Mouse (Mus musculus) midbrain, embryonic 11.5 days (tissue): ENCODE measurements around the gene Zdhhc9. TPM values are rescaled to one million over a fixed set of nuclear protein-coding genes. Genes with fewer than 3 reads are reported as not detected.

Experiments used
- ATAC-seq: fragments of 200-750 bp; cut with Nextera tagmentation; 2 replicates; pipeline ENCODE4 v1.8.0; 2017; ENCODE audit warnings: moderate TSS enrichment, moderate library complexity; ENCODE audit not compliant: low FRiP score
- DNase-seq: peaks from one replicate; pipeline ENCODE4 v3.0.0; 2015; ENCODE audit warnings: low spot score; ENCODE audit errors: missing footprints
- H3K27ac ChIP-seq: fragments of 300-500 bp; sonication (generic); 2 replicates; pipeline ENCODE4 v1.5.1; 2014; ENCODE audit warnings: low read depth, low read length
- H3K27me3 ChIP-seq: fragments of 300-500 bp; sonication (generic); 2 replicates; pipeline ENCODE4 v1.6.1; 2014; ENCODE audit warnings: mild to moderate bottlenecking, low read length, moderate library complexity, mixed read lengths; ENCODE audit not compliant: control insufficient read depth, insufficient read depth
- H3K36me3 ChIP-seq: fragments of 300-500 bp; sonication (generic); 2 replicates; pipeline ENCODE4 v1.6.1; 2014; ENCODE audit warnings: mild to moderate bottlenecking, low read length, moderate library complexity, mixed read lengths; ENCODE audit not compliant: control insufficient read depth, insufficient read depth
- H3K4me1 ChIP-seq: fragments of 300-500 bp; sonication (generic); 2 replicates; pipeline ENCODE4 v1.6.1; 2014; ENCODE audit warnings: low read length; ENCODE audit not compliant: control insufficient read depth, insufficient read depth
- H3K4me2 ChIP-seq: fragments of 300-500 bp; sonication (generic); 2 replicates; pipeline ENCODE4 v1.6.1; 2014; ENCODE audit warnings: mild to moderate bottlenecking, moderate library complexity
- H3K4me3 ChIP-seq: fragments of 300-500 bp; sonication (generic); 2 replicates; pipeline ENCODE4 v1.5.1; 2014; ENCODE audit warnings: low read depth, low read length
- H3K9ac ChIP-seq: fragments of 300-500 bp; sonication (generic); 2 replicates; pipeline ENCODE4 v1.6.1; 2014; ENCODE audit warnings: low read length
- H3K9me3 ChIP-seq: fragments of 300-500 bp; sonication (generic); 2 replicates; pipeline ENCODE4 v1.6.1; 2016; ENCODE audit warnings: low read length; ENCODE audit not compliant: control insufficient read depth
- WGBS: fragments of 180-500 bp; shearing (Covaris S2); extraction: QIAGEN DNeasy Blood & Tissue Kit; methylation state at CpG from one replicate; pipeline ENCODE4 v1.1.7; 2014; 5-methylcytosine and 5-hydroxymethylcytosine counted together
- polyA plus RNA-seq: library from polyadenylated mRNA; unstranded; fragments of >200 nt; fragmentation: Nextera tagmentation; extraction: Ambion mirVana; gene quantifications from 2 replicates; pipeline ENCODE4 v1.2.1, GENCODE M21; 2014

Gene Zdhhc9
- polyA plus RNA-seq, 1 experiment from 2014 or later, result 3.6 TPM

GRCm38 (mm10) chrX:48207761-48208487 lies 754 bp downstream of the Zdhhc9 start:
- WGBS, result 13% methylated on average over 31 of the region's 36 CpGs
- DNase-seq (peak; percentile 83), ATAC-seq (peak; percentile 82)
- Histone ChIP-seq H3K9ac (peak overlapping the region; percentile 62), H3K27ac (no peak overlapping the region), H3K27me3 (no peaks in the 10 kb centered on the region), H3K36me3 (no peaks in the 10 kb centered on the region), H3K4me3 (peak overlapping the region; percentile 60), H3K9me3 (no peaks in the 10 kb centered on the region), H3K4me2 (peak overlapping the region; percentile 54), H3K4me1 (no peaks in the 10 kb centered on the region)

DNA sequence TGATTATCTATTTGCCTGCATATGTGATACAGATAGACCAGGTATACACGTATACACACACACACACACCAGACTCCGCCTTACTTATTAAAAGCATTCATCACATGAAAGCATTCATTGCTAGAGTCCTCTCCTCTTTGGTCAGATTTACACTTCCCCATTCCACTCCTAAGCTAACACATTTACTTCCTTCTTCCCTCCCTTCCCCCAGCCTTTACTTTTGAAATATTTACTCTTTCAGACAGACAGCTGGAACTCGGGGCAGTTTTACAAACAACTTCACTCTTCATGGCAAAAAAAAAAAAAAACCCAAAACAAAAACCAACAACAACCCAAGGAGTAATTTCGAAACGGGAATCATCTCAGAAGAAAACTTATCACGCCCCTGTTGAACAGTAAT lies 4.2 kb downstream of the Zdhhc9 start:
- Histone ChIP-seq H3K4me1 (no peaks in the 10 kb centered on the region), H3K4me2 (no peak overlapping the region), H3K36me3 (no peaks in the 10 kb centered on the region), H3K9me3 (no peaks in the 10 kb centered on the region), H3K27me3 (no peaks in the 10 kb centered on the region), H3K27ac (no peak overlapping the region), H3K4me3 (no peak overlapping the region), H3K9ac (no peak overlapping the region)
- ATAC-seq, result no peak
- no peak for DNase-seq
- 85% methylated on average over 6 of the region's 6 CpGs for WGBS

DNA sequence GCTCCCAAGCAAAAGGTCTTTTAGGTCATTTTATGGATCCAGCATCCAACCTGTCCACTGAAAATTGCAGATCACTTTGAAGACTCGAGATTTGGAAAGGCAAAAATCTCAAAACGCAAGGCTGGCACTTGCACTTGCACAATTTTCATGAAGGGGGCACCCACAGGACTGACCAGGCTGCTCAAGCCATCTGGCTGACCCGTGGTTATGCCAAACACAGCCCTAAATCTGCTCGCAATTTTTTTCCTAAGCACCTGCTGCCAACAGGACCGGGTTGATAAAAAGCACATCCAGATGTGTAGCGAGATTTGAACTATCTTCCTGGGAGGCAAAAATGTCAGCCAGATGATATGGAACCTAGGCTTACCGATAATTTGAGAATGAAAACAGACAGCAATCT lies 4.9 kb downstream of the Zdhhc9 start:
- DNase-seq (no peak), ATAC-seq (no peak)
- no peak overlapping the region for H3K9ac ChIP-seq
- no peak overlapping the region for H3K27ac ChIP-seq
- no peak overlapping the region for H3K4me2 ChIP-seq
- H3K27me3 ChIP-seq, result no peaks in the 10 kb centered on the region
- H3K9me3 ChIP-seq, result no peaks in the 10 kb centered on the region
- H3K4me3 ChIP-seq, result no peak overlapping the region
- WGBS, result 82% methylated on average over 7 of the region's 7 CpGs
- H3K4me1 ChIP-seq, result no peaks in the 10 kb centered on the region
- no peaks in the 10 kb centered on the region for H3K36me3 ChIP-seq

DNA sequence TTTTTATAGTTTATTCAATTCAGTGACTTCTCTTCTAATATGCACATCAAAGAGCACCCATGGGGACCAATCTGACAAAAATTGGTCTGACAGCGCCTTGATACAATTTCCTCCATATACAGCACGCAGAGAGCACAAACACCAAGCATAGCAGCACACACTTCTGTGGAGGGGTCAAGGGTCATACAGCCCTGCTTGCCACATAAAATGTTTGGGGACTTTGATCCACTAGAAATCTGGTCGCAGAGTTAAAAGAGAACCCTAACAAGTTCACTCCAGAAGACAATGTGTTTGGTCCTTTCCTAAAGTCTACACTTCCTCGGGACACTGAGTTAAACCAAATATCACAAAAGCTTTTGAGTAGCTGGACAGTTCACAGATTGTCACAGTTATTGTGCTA lies 5.7 kb downstream of the Zdhhc9 start:
- DNase-seq (no peak), ATAC-seq (no peak)
- Histone ChIP-seq H3K4me1 (no peaks in the 10 kb centered on the region), H3K27ac (no peak overlapping the region), H3K9me3 (no peaks in the 10 kb centered on the region), H3K4me2 (no peak overlapping the region), H3K9ac (no peak overlapping the region), H3K36me3 (no peaks in the 10 kb centered on the region), H3K4me3 (no peak overlapping the region), H3K27me3 (no peaks in the 10 kb centered on the region)
- WGBS, result 80% methylated on average over 4 of the region's 4 CpGs

- WGBS, result 92% methylated on average over 7 of the region's 7 CpGs
- DNase-seq, result no peak
- no peaks in the 10 kb centered on the region for H3K27me3 ChIP-seq
- H3K9ac ChIP-seq, result no peak overlapping the region
- no peak for ATAC-seq
- no peaks in the 10 kb centered on the region for H3K4me1 ChIP-seq
- no peaks in the 10 kb centered on the region for H3K9me3 ChIP-seq
- no peaks in the 10 kb centered on the region for H3K36me3 ChIP-seq
- H3K4me2 ChIP-seq, result no peak overlapping the region
- H3K27ac ChIP-seq, result no peak overlapping the region
- H3K4me3 ChIP-seq, result no peak overlapping the region
Measured at GRCm38 (mm10) chrX:48202436-48202835, 6.2 kb downstream of the Zdhhc9 start.

DNA sequence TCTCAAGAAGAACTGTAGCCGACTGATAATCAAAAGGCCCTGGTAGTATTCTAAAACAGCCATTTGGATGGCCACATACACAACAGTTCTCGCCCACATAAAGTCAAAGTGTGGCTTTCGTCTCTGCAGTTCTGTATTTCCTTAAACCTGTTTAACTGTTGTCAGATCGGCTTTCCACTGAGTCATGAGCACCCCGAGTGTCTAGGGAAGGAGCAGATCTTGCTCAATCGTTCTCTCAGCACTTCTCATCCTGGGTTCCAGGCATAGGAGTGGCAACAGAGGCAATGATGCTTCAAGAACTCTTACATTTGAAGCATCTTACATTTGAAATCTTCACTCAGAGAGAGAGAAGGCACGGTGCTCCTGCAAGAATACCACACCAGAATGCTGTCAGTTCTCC lies 6.7 kb downstream of the Zdhhc9 start:
- H3K4me3 ChIP-seq, result no peak overlapping the region
- H3K9me3 ChIP-seq, result no peaks in the 10 kb centered on the region
- ATAC-seq, result no peak
- H3K27me3 ChIP-seq, result no peaks in the 10 kb centered on the region
- DNase-seq, result no peak
- no peak overlapping the region for H3K27ac ChIP-seq
- H3K4me2 ChIP-seq, result no peak overlapping the region
- no peaks in the 10 kb centered on the region for H3K4me1 ChIP-seq
- H3K36me3 ChIP-seq, result no peaks in the 10 kb centered on the region
- H3K9ac ChIP-seq, result no peak overlapping the region
- WGBS, result 90% methylated on average over 7 of the region's 7 CpGs

DNA sequence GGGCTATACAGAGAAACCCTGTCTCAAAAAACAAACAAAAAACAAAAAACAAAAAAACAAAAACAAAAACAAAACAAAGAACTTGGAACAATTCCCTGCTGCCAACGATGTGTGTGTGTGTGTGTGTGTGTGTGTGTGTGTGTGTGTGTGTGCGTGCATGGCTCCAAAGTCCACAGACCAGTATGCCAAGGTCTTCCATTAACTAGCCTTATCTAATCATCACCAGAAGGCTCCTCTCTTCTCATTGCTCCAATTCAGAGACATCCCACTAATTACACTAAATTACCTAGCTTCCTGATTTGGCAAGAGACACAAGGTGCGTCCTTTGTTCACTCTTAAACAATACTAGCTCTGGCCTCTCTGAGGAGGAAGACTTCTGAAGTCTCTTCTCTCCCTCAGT lies 8.0 kb downstream of the Zdhhc9 start:
- no peak overlapping the region for H3K9ac ChIP-seq
- H3K27ac ChIP-seq, result no peak overlapping the region
- ATAC-seq (no peak), DNase-seq (no peak)
- no peaks in the 10 kb centered on the region for H3K4me1 ChIP-seq
- H3K27me3 ChIP-seq, result no peaks in the 10 kb centered on the region
- H3K4me2 ChIP-seq, result no peak overlapping the region
- H3K36me3 ChIP-seq, result no peaks in the 10 kb centered on the region
- WGBS, result 96% methylated on average over 3 of the region's 3 CpGs
- H3K4me3 ChIP-seq, result no peak overlapping the region
- no peaks in the 10 kb centered on the region for H3K9me3 ChIP-seq

GRCm38 (mm10) chrX:48199026-48199425 lies 9.7 kb downstream of the Zdhhc9 start:
- no peaks in the 10 kb centered on the region for H3K27me3 ChIP-seq
- H3K4me2 ChIP-seq, result no peak overlapping the region
- H3K4me1 ChIP-seq, result no peaks in the 10 kb centered on the region
- WGBS, result 96% methylated on average over 2 of the region's 2 CpGs
- ATAC-seq (no peak), DNase-seq (no peak)
- H3K9me3 ChIP-seq, result no peaks in the 10 kb centered on the region
- H3K9ac ChIP-seq, result no peak overlapping the region
- no peaks in the 10 kb centered on the region for H3K36me3 ChIP-seq
- H3K27ac ChIP-seq, result no peak overlapping the region
- no peak overlapping the region for H3K4me3 ChIP-seq

GRCm38 (mm10) chrX:48197856-48198255 lies 10.8 kb downstream of the Zdhhc9 start:
- no peak for DNase-seq
- 87% methylated on average over 3 of the region's 3 CpGs for WGBS
- no peaks in the 10 kb centered on the region for H3K4me1 ChIP-seq
- no peak for ATAC-seq
- H3K36me3 ChIP-seq, result no peaks in the 10 kb centered on the region
- no peak overlapping the region for H3K9ac ChIP-seq
- no peaks in the 10 kb centered on the region for H3K27me3 ChIP-seq
- H3K27ac ChIP-seq, result no peak overlapping the region
- H3K4me3 ChIP-seq, result no peak overlapping the region
- no peaks in the 10 kb centered on the region for H3K9me3 ChIP-seq
- no peak overlapping the region for H3K4me2 ChIP-seq
